Mouse (Mus musculus) mouse trophoblast stem cell (cell line): ENCODE results near the gene Zfp458.
"Not testable (repeated sequence)": the region's sequence is repeated elsewhere in the genome, so short reads cannot be mapped to it uniquely, and the experiment has no call there.

ENCODE experiments used
- in situ Hi-C, 2 experiments: fragments of 300-500 bp; cut with MseI, MboI; formaldehyde crosslinking; loops; 2 replicates in 1 of 2; 3 replicates in 1 of 2; pipeline ENCODE4 v1.15.1; 2025

The Zfp458 gene

GRCm38 (mm10) chr13:67278314-67278713 is at the start of gene Zfp458:
Zfp458 (minus strand) TSS chr13:67278466.
- in situ Hi-C loops: no loop called here

GRCm38 (mm10) chr13:67306718-67307117 is 28.5 kb upstream of the Zfp458 start:
- in situ Hi-C loops: no loop called here

GRCm38 (mm10) chr13:67305822-67306672 is 27.8 kb upstream of the Zfp458 start, which contains the start of gene Zfp457:
Zfp457 (minus strand) TSS chr13:67306485.
- in situ Hi-C loops: no loop called here

GRCm38 (mm10) chr13:67269383-67270065 is 8.7 kb downstream of the Zfp458 start:
- in situ Hi-C loops: not testable (repeated sequence)

GRCm38 (mm10) chr13:67268568-67269369 is 9.5 kb downstream of the Zfp458 start:
- in situ Hi-C loops: no loop called here

GRCm38 (mm10) chr13:67214015-67214607 is 64.2 kb downstream of the Zfp458 start:
- in situ Hi-C loops: no loop called here
